Mouse (Mus musculus): ENCODE data around the gene Zfp277.

Gene Zfp277

GRCm38 (mm10) chr12:40348251-40348650 lies 97.5 kb downstream of the Zfp277 start:
- DNase-seq (ENCODE audit: low spot score): no peak

GRCm38 (mm10) chr12:40347060-40347698 lies 98.5 kb downstream of the Zfp277 start:
- no peak for DNase-seq (ENCODE audit: low spot score)

- DNase-seq (ENCODE audit: low spot score): no peak
Observed at GRCm38 (mm10) chr12:40341443-40341842, 104.3 kb downstream of the Zfp277 start.

GRCm38 (mm10) chr12:40335303-40335702 lies 110.4 kb downstream of the Zfp277 start:
- DNase-seq (ENCODE audit: low spot score): no peak

GRCm38 (mm10) chr12:40331467-40331866 lies 114.2 kb downstream of the Zfp277 start:
- DNase-seq (ENCODE audit: low spot score): no peak

- DNase-seq (ENCODE audit: low spot score): no peak
Observed at GRCm38 (mm10) chr12:40327012-40327660, 118.6 kb downstream of the Zfp277 start.

- no peak for DNase-seq (ENCODE audit: low spot score)
Observed at GRCm38 (mm10) chr12:40325582-40325981, 120.1 kb downstream of the Zfp277 start.

- DNase-seq (ENCODE audit: low spot score): no peak
Observed at GRCm38 (mm10) chr12:40324819-40325218, 120.9 kb downstream of the Zfp277 start.

GRCm38 (mm10) chr12:40315146-40315545 lies 130.6 kb downstream of the Zfp277 start:
- no peak for DNase-seq (ENCODE audit: low spot score)

- no peak for DNase-seq (ENCODE audit: low spot score)
Observed at GRCm38 (mm10) chr12:40303960-40304359, 141.7 kb downstream of the Zfp277 start.

- no peak for DNase-seq (ENCODE audit: low spot score)
Observed at GRCm38 (mm10) chr12:40298636-40299035, 147.1 kb downstream of the Zfp277 start.

- no peak for DNase-seq (ENCODE audit: low spot score)
Observed at GRCm38 (mm10) chr12:40286539-40286938, 159.2 kb downstream of the Zfp277 start.

- DNase-seq (ENCODE audit: low spot score): no peak
Observed at GRCm38 (mm10) chr12:40280596-40281325, 164.9 kb downstream of the Zfp277 start.

- DNase-seq (ENCODE audit: low spot score): no peak
Observed at GRCm38 (mm10) chr12:40277581-40277980, 168.1 kb downstream of the Zfp277 start.

- no peak for DNase-seq (ENCODE audit: low spot score)
Observed at GRCm38 (mm10) chr12:40274931-40275330, 170.8 kb downstream of the Zfp277 start.

GRCm38 (mm10) chr12:40273339-40273738 lies 172.4 kb downstream of the Zfp277 start:
- no peak for DNase-seq (ENCODE audit: low spot score)

GRCm38 (mm10) chr12:40272710-40273109 lies 173.0 kb downstream of the Zfp277 start:
- DNase-seq (ENCODE audit: low spot score): no peak

- DNase-seq (ENCODE audit: low spot score): no peak
Observed at GRCm38 (mm10) chr12:40268313-40268712, 177.4 kb downstream of the Zfp277 start.

Data from ovary, postnatal 36 days (tissue).